Mouse (Mus musculus) hindbrain, embryonic 16.5 days (tissue): Measurements from ENCODE around the gene Sema3g. TPM values are rescaled to one million over a fixed set of nuclear protein-coding genes. Genes with fewer than 3 reads are reported as not detected.

ENCODE experiments used
- ATAC-seq: fragments of 200-750 bp; cut with Nextera tagmentation; 2 replicates; pipeline ENCODE4 v1.8.0; 2017; ENCODE audit warnings: moderate TSS enrichment, moderate library complexity
- H3K27ac ChIP-seq: fragments of 300-500 bp; sonication (generic); 2 replicates; pipeline ENCODE4 v1.5.1; 2014; ENCODE audit warnings: low read depth, mild to moderate bottlenecking, control low read depth, low read length, moderate library complexity
- H3K27me3 ChIP-seq: fragments of 300-500 bp; sonication (generic); replicated peaks from 2 replicates; pipeline ENCODE4 v1.6.1; 2014; ENCODE audit warnings: low read length; ENCODE audit not compliant: control insufficient read depth, insufficient read depth
- H3K36me3 ChIP-seq: fragments of 300-500 bp; sonication (generic); 2 replicates; pipeline ENCODE4 v1.6.1; 2014; ENCODE audit warnings: mild to moderate bottlenecking, low read length, moderate library complexity, mixed read lengths; ENCODE audit not compliant: control insufficient read depth, insufficient read depth
- H3K4me1 ChIP-seq: fragments of 300-500 bp; sonication (generic); 2 replicates; pipeline ENCODE4 v1.6.1; 2014; ENCODE audit warnings: low read depth, low read length; ENCODE audit not compliant: control insufficient read depth, insufficient read depth
- H3K4me2 ChIP-seq: fragments of 300-500 bp; sonication (generic); 2 replicates; pipeline ENCODE4 v1.6.1; 2014; ENCODE audit warnings: mild to moderate bottlenecking, low read length, control low read depth, moderate library complexity
- H3K4me3 ChIP-seq: fragments of 300-500 bp; sonication (generic); 2 replicates; pipeline ENCODE4 v1.5.1; 2014; ENCODE audit warnings: mild to moderate bottlenecking, low read length, control low read depth, moderate library complexity
- H3K9ac ChIP-seq: fragments of 300-500 bp; sonication (generic); 2 replicates; pipeline ENCODE4 v1.6.1; 2014; ENCODE audit warnings: low read depth, mild to moderate bottlenecking, control low read depth, low read length, moderate library complexity
- H3K9me3 ChIP-seq: fragments of 300-500 bp; sonication (generic); 2 replicates; pipeline ENCODE4 v1.6.1; 2014; ENCODE audit warnings: mild to moderate bottlenecking, low read length, moderate library complexity; ENCODE audit not compliant: control insufficient read depth
- WGBS: fragments of 180-500 bp; shearing (Covaris S2); extraction: QIAGEN DNeasy Blood & Tissue Kit; methylation state at CpG from one replicate; pipeline ENCODE4 v1.1.7; 2014; 5-methylcytosine and 5-hydroxymethylcytosine counted together
- polyA plus RNA-seq: library from polyadenylated mRNA; unstranded; fragments of >200 nt; fragmentation: Nextera tagmentation; extraction: Ambion mirVana; gene quantifications from 2 replicates; pipeline ENCODE4 v1.2.1, GENCODE M21; 2015

The Sema3g gene
- polyA plus RNA-seq, 1 experiment from 2014 or later: 0.61 TPM

GRCm38 (mm10) chr14:31177715-31178114, 39.9 kb upstream of the Sema3g start:
- no peaks in the 10 kb centered on the region for H3K27me3 ChIP-seq
- no peaks in the 10 kb centered on the region for H3K9me3 ChIP-seq
- no peak overlapping the region for H3K4me2 ChIP-seq
- H3K36me3 ChIP-seq: peaks cover 81% of the 10 kb centered on the region
- H3K4me1 ChIP-seq: no peaks in the 10 kb centered on the region
- ATAC-seq: no peak
- no peak overlapping the region for H3K27ac ChIP-seq
- 93% methylated on average over 5 of the region's 5 CpGs for WGBS
- no peak overlapping the region for H3K9ac ChIP-seq
- no peak overlapping the region for H3K4me3 ChIP-seq

DNA sequence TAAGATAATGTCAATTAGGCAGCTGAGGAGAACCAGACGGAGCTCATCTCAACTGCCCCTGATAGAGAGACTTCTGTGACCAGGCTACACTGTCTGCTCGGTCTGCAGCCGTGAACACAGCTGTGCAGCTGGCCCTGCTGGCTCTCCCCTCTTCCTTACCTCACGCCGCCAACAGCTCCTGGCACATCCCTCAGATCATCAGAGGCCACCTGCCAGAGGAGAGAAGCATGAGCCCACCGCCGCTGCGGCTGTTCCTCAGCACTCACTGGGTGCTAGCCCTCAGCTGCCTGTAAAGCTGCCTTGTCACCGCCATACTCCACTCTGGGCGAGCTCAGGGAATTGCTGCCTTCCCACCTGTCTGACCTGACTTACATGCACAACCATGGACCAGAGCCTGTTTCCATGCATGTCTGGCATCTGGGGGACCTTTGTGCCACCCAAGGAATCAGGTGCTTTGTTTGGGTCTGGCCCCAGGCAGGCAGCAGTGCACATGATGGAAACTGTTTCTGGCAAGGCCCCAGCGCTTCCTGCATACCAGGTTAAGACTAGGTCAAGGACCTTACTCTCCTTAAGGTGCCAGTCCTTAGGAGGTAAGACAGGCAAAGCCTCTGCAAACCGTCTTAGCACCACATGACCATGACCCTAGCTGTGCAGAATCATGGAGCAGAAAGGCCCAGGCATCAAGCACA, 37.8 kb upstream of the Sema3g start:
- ATAC-seq: no peak
- no peak overlapping the region for H3K9ac ChIP-seq
- H3K27me3 ChIP-seq: no peaks in the 10 kb centered on the region
- no peaks in the 10 kb centered on the region for H3K4me1 ChIP-seq
- no peak overlapping the region; the same call in 1 of the 2 replicates for H3K27ac ChIP-seq
- H3K9me3 ChIP-seq: no peaks in the 10 kb centered on the region
- WGBS: 91% methylated on average over 12 of the region's 12 CpGs
- no peak overlapping the region for H3K4me3 ChIP-seq
- H3K4me2 ChIP-seq: no peak overlapping the region
- peaks cover 78% of the 10 kb centered on the region for H3K36me3 ChIP-seq

- 82% methylated on average over 4 of the region's 4 CpGs for WGBS
Observed at GRCm38 (mm10) chr14:31181512-31181911, 36.1 kb upstream of the Sema3g start.

DNA sequence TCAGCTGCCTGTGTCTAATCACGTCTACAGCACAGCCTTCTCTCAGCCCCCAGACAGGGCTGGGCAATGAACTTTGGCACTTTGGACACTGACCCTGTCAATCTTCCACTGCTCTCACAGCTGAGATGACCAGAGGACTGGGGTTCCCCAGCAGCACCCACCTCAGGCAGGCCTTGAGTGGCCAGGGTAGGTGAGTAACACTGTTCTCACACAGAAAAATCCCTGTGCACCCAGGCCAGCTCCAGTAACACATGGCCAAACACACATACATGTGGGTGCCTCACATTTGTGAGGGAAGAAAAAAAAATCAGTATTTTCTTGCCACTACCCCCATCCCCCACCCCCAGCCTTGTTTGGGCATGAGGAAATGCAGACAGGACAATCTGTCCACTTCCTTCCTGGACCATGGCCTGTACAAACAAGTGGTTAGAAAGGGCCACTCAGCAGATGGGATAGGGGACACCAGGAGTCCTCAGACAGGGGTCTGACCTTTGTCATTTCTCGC, 34.8 kb upstream of the Sema3g start:
- no peak overlapping the region for H3K4me2 ChIP-seq
- no peak for ATAC-seq
- no peaks in the 10 kb centered on the region for H3K27me3 ChIP-seq
- H3K27ac ChIP-seq: no peak overlapping the region
- no peaks in the 10 kb centered on the region for H3K9me3 ChIP-seq
- peaks cover 73% of the 10 kb centered on the region for H3K36me3 ChIP-seq
- 75% methylated on average over 2 of the region's 2 CpGs for WGBS
- no peak overlapping the region for H3K9ac ChIP-seq
- no peaks in the 10 kb centered on the region for H3K4me1 ChIP-seq
- H3K4me3 ChIP-seq: no peak overlapping the region

More at GRCm38 (mm10) chr14:31181512-31181911, 36.1 kb upstream of the Sema3g start:
- Histone ChIP-seq H3K9me3 (no peaks in the 10 kb centered on the region), H3K36me3 (peaks cover 76% of the 10 kb centered on the region), H3K4me2 (no peak overlapping the region), H3K27me3 (no peaks in the 10 kb centered on the region), H3K9ac (no peak overlapping the region), H3K4me1 (no peaks in the 10 kb centered on the region), H3K27ac (no peak overlapping the region), H3K4me3 (no peak overlapping the region)
- no peak for ATAC-seq

DNA sequence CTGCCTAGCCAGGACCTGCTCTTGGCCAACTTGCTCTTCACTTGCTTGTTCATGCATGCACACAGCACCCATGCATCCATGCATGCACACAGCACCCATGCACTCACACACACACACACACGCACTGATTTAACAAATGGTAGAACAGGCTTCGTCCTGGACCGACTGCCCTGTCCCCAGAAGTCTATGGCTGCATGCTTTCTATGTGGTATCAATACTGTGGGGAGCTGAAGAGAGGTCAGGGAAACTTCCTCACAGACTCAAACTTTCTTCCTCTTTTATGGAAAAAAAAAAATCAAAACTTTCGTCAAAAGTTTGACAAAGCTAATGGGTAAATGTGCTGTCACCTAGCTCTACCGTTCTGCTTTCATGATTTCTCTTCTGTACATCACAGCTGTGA, 34.1 kb upstream of the Sema3g start:
- no peaks in the 10 kb centered on the region for H3K27me3 ChIP-seq
- H3K4me3 ChIP-seq: no peak overlapping the region
- H3K4me1 ChIP-seq: no peaks in the 10 kb centered on the region
- no peak overlapping the region for H3K4me2 ChIP-seq
- WGBS: 88% methylated on average over 5 of the region's 5 CpGs
- H3K9ac ChIP-seq: no peak overlapping the region
- H3K27ac ChIP-seq: no peak overlapping the region
- no peak for ATAC-seq
- H3K9me3 ChIP-seq: no peaks in the 10 kb centered on the region
- peaks cover 75% of the 10 kb centered on the region for H3K36me3 ChIP-seq

- H3K36me3 ChIP-seq: peaks cover 76% of the 10 kb centered on the region
- no peak overlapping the region for H3K4me2 ChIP-seq
- H3K4me1 ChIP-seq: no peaks in the 10 kb centered on the region
- H3K27ac ChIP-seq: no peak overlapping the region
- no peak overlapping the region for H3K4me3 ChIP-seq
- no peaks in the 10 kb centered on the region for H3K9me3 ChIP-seq
- WGBS: 98% methylated on average over 12 of the region's 12 CpGs
- no peaks in the 10 kb centered on the region for H3K27me3 ChIP-seq
- ATAC-seq: no peak
- no peak overlapping the region for H3K9ac ChIP-seq
Observed at GRCm38 (mm10) chr14:31184195-31184594, 33.5 kb upstream of the Sema3g start.

DNA sequence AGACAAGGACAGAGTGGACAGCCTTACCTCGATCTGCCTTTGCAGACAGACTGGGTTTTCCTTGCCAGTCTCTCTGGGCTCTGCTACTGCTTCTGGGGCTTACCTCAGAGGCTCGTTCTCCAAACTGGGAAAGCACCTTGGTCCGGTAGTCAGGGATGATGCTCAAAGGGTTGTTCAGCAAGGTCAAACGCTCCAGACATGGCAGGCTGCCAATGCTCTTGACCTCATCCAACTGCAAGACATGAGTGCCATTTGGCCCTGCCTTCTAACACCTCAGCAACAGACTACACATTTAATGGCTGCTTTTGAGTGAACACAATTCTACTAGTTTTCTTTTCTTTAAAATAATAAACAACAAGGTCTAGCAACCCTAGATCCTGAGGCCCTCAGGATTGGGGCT, 31.0 kb upstream of the Sema3g start:
- 72% methylated on average over 4 of the region's 4 CpGs for WGBS
- H3K9me3 ChIP-seq: no peaks in the 10 kb centered on the region
- H3K27me3 ChIP-seq: no peaks in the 10 kb centered on the region
- peaks cover 78% of the 10 kb centered on the region for H3K36me3 ChIP-seq
- ATAC-seq: no peak
- no peak overlapping the region for H3K9ac ChIP-seq
- H3K4me2 ChIP-seq: no peak overlapping the region
- no peak overlapping the region for H3K4me3 ChIP-seq
- no peak overlapping the region for H3K27ac ChIP-seq
- no peaks in the 10 kb centered on the region for H3K4me1 ChIP-seq

DNA sequence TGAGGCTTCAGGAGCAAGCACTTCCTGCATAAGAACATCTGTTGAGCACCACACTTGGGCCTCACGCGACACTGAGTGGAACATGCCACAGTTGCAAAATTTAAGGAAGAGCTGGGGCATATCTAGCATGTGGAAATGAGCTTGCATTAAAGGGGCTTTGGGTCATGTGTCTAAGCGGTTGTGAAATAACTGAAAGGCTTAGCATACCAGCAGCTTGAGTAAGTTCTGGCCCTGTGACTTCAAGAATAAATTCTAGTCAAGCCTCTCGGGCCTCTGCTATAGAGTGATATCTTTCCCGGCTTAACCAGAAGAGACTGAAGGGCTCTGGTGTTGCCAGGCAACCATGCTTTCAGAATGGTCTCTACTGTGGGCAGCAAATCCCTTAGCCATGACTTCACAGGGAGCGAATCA, 28.9 kb upstream of the Sema3g start:
- WGBS: 52% methylated on average over 6 of the region's 6 CpGs
- ATAC-seq: peak; percentile 43; the same call in 1 of the 2 replicates
- Histone ChIP-seq H3K4me3 (no peak overlapping the region), H3K27ac (no peak overlapping the region), H3K27me3 (no peaks in the 10 kb centered on the region), H3K4me1 (no peaks in the 10 kb centered on the region), H3K9ac (no peak overlapping the region), H3K9me3 (no peaks in the 10 kb centered on the region), H3K4me2 (no peak overlapping the region), H3K36me3 (peaks cover 78% of the 10 kb centered on the region)

GRCm38 (mm10) chr14:31189348-31189747, 28.3 kb upstream of the Sema3g start:
- no peak overlapping the region for H3K9ac ChIP-seq
- peaks cover 73% of the 10 kb centered on the region for H3K36me3 ChIP-seq
- no peaks in the 10 kb centered on the region for H3K4me1 ChIP-seq
- H3K4me2 ChIP-seq: no peak overlapping the region
- H3K9me3 ChIP-seq: no peaks in the 10 kb centered on the region
- no peak overlapping the region for H3K4me3 ChIP-seq
- 91% methylated on average over 3 of the region's 3 CpGs for WGBS
- no peak for ATAC-seq
- H3K27ac ChIP-seq: no peak overlapping the region
- no peaks in the 10 kb centered on the region for H3K27me3 ChIP-seq
